Mouse (Mus musculus): ENCODE measurements around the gene Pias3.
"Not testable (repeated sequence)": the region's sequence is repeated elsewhere in the genome, so short reads cannot be mapped to it uniquely, and the experiment has no call there.

Gene Pias3

DNA sequence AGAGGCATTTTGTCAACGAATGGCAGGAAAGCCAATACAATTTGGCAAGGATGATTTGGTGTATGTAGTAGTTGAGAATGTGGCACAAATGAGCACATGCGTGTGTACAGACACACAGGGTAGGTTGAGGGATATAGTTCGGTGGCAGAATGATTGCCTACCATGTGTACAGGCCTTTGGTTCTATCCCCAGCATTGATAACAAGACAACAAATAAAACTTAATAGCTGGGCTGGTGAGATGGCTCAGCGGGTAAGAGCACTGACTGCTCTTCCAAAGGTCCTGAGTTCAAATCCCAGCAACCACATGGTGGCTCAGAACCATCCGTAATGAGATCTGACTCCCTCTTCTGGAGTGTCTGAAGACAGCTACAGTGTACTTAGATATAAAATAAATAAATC is 10.1 kb upstream of the Pias3 start:
- not testable (repeated sequence) for DNase-seq

DNA sequence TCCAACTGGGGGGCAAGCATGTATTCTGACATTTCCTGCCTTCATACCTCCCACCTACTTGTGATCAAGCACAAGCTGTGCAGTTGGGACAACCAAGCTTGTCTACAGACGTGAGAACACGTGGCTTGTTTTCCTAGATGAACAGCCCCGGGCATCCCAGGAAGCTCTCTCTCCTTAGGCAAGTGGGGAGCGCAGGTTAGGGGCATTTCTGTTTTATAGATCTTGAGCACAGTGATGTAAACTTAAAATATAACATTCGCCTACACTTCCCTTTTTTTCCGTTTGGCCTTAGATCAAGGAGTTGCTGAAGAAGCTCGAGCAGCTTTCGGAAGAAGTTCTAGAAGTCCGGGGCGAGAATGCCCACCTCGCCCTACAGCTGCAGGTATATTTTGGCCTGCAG is 7.3 kb upstream of the Pias3 start:
- DNase-seq = no peak

DNA sequence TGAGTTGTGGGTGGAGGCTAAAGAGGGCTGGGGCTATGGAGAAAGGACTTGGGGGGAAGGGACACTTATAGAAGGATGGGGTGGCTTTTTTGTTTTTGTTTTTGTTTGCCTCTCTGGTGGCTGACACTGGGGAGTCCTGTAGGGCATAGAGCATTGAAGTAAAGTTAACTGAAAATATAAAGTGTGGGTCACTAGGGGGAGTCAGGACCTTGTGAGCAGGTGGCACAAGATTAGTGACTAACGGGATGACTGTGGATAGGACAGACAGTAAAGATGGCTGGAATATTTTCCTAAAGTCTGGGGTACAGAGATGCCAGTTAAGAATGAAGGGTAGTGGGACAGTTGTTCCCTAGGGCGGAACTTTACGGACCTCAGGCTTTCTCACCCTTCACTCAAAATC is 5.9 kb upstream of the Pias3 start:
- DNase-seq = no peak

- no peak for DNase-seq
Measured at GRCm38 (mm10) chr3:96692506-96692905, 3.7 kb upstream of the Pias3 start.

GRCm38 (mm10) chr3:96693579-96693978 is 2.6 kb upstream of the Pias3 start:
- no peak for DNase-seq

DNA sequence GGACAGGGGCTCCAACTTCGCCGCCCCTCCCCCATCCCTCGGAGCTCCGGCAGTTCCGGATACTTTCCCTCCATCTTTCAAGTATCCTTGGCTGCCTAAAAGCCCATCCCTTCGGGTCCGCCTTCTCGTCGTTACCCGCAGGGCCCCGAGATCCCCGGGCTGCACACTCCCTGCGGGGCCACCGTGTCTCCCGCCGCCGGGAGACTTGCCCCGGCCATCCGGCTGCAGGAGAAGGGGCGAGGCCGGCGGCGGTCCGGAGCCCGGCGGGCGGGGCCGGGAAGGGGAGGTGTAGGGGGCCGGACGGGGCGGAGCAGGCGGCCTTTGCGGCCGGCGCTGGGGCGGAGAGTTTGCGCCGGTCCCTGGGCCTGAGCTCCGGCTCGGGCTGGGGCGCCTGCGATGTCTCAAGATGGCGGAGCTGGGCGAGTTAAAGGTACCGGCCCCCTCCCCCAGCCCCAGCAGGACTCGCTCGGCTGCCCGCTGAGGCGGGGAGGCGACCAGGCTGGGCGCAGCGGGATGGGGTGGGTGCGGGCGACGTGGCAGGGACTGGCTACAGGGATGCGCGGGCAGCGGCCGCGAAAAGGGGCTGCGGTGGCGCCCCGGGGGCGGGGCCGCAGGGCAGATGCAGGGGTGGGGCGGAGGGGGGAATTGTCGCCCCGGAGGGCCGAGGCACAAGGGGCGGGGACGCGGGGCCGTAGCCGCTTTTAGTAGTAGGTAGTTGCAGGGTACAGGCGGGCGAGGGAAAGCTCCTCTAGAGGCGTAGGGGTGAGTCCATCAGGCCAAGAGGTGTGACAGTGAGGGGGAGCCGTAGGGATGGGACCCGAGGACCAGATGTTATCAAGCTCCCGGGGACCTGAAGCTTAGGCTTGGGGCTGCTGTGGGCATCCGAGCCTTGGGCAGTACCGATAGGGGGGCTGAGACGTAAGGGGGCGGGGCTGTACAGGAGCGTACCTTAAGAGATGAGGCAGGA is 865 bp downstream of the Pias3 start:
- DNase-seq = peak; percentile 83

- DNase-seq = no peak
Measured at GRCm38 (mm10) chr3:96698993-96699690, 3.0 kb downstream of the Pias3 start.

DNA sequence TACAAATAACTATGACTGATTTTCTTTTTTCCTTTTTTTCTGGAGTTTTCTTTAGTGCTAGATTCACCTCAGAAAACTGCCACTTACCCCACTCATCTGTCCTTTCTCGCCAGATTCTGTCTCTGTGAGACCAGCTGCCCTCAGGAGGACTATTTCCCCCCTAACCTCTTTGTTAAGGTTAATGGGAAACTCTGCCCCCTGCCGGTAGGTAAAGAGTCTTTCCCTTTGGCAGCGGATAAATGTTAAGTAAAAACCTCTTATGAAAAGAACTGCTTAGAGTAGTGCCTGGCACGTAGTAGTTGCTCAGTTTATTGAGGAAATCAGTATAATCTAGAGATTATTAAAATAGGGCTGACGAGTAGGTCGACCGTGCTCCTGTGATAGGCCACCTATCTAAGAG is 4.2 kb downstream of the Pias3 start:
- no peak for DNase-seq

GRCm38 (mm10) chr3:96701003-96701402 is 4.8 kb downstream of the Pias3 start:
- no peak for DNase-seq

- no peak for DNase-seq
Measured at GRCm38 (mm10) chr3:96704778-96705177, 8.6 kb downstream of the Pias3 start.

DNA sequence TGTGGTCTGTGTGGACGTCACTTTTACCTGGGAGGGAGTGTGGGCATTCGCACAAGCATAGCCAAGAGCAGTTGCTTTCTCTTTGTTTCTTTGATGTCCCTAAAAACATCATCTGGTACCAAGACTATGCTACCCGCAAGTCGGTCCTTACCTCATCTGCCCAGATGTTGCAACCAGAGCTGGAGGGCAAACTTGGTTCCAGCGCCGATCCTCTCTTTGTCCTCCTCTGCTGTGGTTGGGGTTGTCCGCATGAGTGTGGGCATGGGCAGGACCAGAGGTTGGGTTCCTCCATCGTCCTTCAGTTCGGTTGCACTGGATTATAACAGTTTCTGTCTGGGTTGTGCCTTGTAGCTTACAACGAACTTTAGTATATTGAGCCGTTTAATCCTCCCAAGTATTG is 10.0 kb downstream of the Pias3 start:
- no peak for DNase-seq

GRCm38 (mm10) chr3:96706984-96707383 is 10.8 kb downstream of the Pias3 start:
- no peak for DNase-seq

DNA sequence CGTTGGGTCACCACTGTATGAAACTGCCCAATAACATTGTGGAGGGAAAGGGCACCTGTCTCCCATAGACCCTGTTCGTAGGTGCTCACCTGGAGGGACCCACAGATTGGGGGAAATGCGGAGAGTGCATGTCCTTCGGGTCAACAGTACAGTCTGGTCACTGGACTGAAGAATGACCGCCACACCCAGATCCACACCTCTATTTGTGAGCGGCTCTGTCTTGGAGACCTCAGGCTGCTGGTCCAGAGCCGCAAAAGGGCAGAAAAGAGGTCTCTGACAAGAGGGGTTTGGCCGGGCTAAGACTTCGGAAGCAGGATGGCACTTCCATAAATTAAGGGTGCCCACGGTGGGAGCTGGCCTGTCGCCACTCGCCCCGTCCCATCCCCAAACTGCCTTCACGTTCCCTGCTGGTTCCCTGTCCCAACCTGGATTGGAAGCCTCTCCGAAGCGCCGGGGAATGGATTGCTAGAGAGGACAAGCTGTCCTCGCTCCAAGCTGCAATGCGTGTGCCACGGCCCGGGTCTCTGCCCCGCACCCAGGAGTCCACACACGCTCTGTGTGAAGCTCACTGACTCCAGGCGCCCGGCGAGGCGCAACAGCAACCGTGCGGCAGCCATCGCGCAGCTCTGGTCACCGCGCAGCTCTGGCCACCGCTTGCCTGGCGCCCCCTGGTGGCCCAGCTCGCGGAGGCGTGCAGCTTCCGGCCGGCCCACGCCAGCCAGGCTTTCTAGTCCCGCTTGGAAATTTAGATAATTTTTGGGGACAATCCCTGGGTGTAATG is 11.9 kb downstream of the Pias3 start, which contains the start of gene Nudt17:
Gene Nudt17 (minus strand): TSS at position 660 of the 781 bp plus-strand sequence.
- peak; percentile 61 for DNase-seq

- no peak for DNase-seq
Measured at GRCm38 (mm10) chr3:96708684-96709064, 12.5 kb downstream of the Pias3 start.

- DNase-seq = no peak
Measured at GRCm38 (mm10) chr3:96714286-96714685, 18.1 kb downstream of the Pias3 start.

GRCm38 (mm10) chr3:96715854-96716253 is 19.7 kb downstream of the Pias3 start:
- no peak for DNase-seq

- DNase-seq = peak; percentile 67
Measured at GRCm38 (mm10) chr3:96719173-96719572, 23.0 kb downstream of the Pias3 start.

DNA sequence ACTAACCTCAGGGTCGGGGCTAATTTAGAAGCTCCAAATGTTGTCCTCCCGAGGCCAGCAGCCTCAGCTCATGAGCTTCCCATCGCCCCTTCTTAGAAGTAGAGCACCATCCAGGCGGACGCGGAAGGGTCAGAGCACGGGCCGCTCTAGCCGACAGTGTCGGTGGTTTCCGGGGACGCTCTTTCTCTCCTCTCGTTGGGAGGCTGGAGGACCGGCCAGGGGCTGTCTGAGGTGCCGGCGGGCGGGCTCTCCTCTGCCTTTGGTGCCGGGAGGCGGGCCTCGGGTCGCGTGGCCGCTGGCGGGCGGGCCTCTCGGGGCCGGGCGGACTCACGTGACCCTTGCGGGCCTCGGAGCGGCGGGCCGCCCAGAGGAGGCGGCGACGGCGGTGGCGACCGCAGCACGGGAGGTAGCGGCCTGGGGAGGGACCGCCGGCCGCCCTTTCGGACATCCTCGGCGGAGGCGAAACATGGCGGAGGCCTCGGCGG is 31.2 kb downstream of the Pias3 start, which contains the start of the genes Polr3c and Rnf115:
Gene Polr3c (minus strand): TSS at position 286 of the 485 bp plus-strand sequence.
Gene Rnf115 (plus strand): TSS at position 322 of the 485 bp plus-strand sequence.
- DNase-seq = peak; percentile 96

DNA sequence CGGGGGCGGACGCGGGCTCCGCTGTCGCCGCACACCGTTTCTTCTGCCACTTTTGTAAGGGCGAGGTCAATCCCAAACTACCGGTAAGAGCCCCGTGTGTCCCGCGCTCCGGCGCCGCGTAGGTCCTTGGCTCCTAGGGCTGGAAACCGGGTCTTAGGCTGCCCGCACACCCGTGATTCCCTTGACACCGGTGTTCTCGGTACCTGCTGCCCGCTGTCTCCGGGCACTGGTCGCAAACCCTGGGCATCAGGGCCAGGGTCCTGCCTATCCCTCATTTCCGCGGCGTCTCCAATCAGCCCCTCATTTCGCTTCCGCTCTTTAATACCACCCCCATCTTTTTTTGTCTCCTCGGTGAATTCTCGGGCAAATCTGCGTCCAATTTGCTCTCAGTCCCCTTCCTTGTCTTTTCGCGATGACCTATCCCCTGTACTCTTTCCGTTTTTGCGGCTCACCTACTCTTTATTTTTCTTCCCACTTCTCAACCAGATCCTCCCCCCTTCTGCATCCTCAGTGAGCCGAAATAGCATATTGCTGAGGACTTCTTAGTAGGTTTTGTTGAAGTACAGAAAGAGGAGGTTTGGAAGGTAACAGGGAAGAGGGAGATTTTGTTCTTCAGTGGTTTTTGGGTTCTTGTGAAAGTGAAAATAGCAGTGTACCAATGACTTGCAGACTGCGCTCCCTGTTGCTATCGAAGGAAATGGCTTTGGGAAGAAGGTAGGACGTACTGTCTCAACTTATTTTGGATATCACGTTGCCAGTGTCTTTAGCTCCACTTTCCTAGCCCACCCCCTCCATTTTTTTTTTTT is 31.8 kb downstream of the Pias3 start:
- DNase-seq = no peak

DNA sequence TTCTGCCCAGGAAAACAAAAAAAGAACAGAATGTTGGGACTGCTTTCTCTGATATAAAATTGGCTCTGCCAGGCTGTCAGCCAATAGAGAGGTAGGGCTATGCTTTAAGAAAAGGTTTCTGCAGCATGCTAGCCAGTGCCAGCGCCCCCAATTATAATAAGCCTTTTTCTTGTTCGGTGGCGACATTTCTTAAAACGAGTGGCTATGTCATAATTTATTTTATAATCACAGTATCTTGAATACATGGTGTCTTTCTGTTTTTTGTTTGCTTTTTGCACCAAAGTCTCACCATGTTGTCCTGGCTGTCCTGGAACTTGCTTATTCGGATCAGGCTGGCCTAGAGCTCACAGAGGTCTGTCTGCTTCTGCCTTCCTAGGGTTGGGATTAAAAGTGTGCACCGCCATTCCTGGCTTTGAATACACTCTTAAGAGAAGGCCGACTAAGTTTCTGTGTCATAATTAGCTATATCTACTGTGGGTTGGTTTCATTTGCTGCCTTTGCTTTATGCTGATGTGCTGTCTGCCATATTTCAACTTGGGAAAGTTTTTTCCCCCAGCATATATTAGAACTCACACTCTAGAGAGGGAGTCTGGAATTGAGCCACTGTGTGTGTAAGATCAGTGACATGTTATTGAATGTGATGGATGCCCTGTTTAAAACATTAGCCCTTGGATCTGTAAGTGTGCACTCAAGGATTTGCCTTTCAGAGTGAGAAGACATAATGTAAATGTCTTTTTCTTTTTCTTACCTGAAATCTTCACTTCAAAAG is 32.6 kb downstream of the Pias3 start:
- no peak for DNase-seq

DNA sequence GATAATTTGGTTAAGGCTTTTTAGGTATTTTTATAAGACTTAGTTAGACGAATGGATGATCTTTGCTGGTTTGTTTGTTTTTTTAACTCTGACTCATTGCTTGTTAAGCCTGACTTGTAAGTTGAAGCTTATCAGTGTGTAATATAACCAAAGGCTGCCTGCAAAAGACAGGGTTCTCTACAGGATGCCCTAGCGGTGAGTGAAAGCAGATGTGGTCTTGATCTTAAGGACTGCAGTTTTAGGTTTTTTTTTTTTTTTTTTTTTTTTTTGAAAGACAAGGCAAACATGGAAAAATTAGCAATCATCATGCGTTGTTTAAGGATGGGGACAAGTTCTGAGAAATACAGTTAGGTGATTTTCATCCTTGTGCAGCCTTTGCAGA is 33.2 kb downstream of the Pias3 start:
- DNase-seq = no peak
